Mouse (Mus musculus) forebrain, embryonic 12.5 days (tissue): Measurements from ENCODE around the gene Scand1. TPM values are rescaled to one million over a fixed set of nuclear protein-coding genes. Genes with fewer than 3 reads are reported as not detected.

ENCODE experiments used
- ATAC-seq: fragments of 200-750 bp; cut with Nextera tagmentation; 2 replicates; pipeline ENCODE4 v1.8.0; 2017; ENCODE audit warnings: moderate TSS enrichment; ENCODE audit not compliant: low FRiP score
- H3K27ac ChIP-seq: fragments of 300-500 bp; sonication (generic); 2 replicates; pipeline ENCODE4 v1.5.1; 2016; ENCODE audit warnings: mild to moderate bottlenecking
- H3K27me3 ChIP-seq: fragments of 300-500 bp; sonication (generic); 2 replicates; pipeline ENCODE4 v1.6.1; 2016; ENCODE audit warnings: mild to moderate bottlenecking
- H3K36me3 ChIP-seq: fragments of 300-500 bp; sonication (generic); replicated peaks from 2 replicates; pipeline ENCODE4 v1.6.1; 2016; ENCODE audit warnings: mild to moderate bottlenecking
- H3K4me1 ChIP-seq: fragments of 300-500 bp; sonication (generic); 2 replicates; pipeline ENCODE4 v1.6.1; 2016
- H3K4me2 ChIP-seq: fragments of 300-500 bp; sonication (generic); 2 replicates; pipeline ENCODE4 v1.6.1; 2016; ENCODE audit warnings: mild to moderate bottlenecking, moderate library complexity
- H3K4me3 ChIP-seq: fragments of 300-500 bp; sonication (generic); replicated peaks from 2 replicates; pipeline ENCODE4 v1.5.1; 2016; ENCODE audit warnings: mild to moderate bottlenecking
- H3K9ac ChIP-seq: fragments of 300-500 bp; sonication (generic); 2 replicates; pipeline ENCODE4 v1.6.1; 2016; ENCODE audit warnings: mild to moderate bottlenecking
- H3K9me3 ChIP-seq: fragments of 300-500 bp; sonication (generic); 2 replicates; pipeline ENCODE4 v1.6.1; 2016
- WGBS: fragments of 180-500 bp; shearing (Covaris S2); methylation state at CpG from one replicate; pipeline ENCODE4 v1.1.7; 2016; 5-methylcytosine and 5-hydroxymethylcytosine counted together
- microRNA-seq: library from miRNA; unstranded; fragments of <30 nt; microRNA quantifications from one replicate; pipeline ENCODE4, GENCODE M21; 2017
- polyA plus RNA-seq: library from polyadenylated mRNA; unstranded; fragments of >200 nt; fragmentation: Nextera tagmentation; extraction: Ambion mirVana; gene quantifications from 2 replicates; pipeline ENCODE4 v1.2.1, GENCODE M21; 2016

Gene Scand1
- polyA plus RNA-seq, 1 experiment from 2014 or later, result 104 TPM

- Histone ChIP-seq H3K4me3 (no peak overlapping the region), H3K4me1 (no peaks in the 10 kb centered on the region), H3K36me3 (peaks cover 21% of the 10 kb centered on the region), H3K4me2 (no peak overlapping the region), H3K9me3 (no peaks in the 10 kb centered on the region), H3K27ac (no peak overlapping the region), H3K27me3 (no peaks in the 10 kb centered on the region), H3K9ac (no peak overlapping the region)
- WGBS, result 98% methylated on average over 9 of the region's 9 CpGs
- ATAC-seq, result no peak
Measured at GRCm38 (mm10) chr2:156267636-156268035, 44.9 kb downstream of the Scand1 start.

DNA sequence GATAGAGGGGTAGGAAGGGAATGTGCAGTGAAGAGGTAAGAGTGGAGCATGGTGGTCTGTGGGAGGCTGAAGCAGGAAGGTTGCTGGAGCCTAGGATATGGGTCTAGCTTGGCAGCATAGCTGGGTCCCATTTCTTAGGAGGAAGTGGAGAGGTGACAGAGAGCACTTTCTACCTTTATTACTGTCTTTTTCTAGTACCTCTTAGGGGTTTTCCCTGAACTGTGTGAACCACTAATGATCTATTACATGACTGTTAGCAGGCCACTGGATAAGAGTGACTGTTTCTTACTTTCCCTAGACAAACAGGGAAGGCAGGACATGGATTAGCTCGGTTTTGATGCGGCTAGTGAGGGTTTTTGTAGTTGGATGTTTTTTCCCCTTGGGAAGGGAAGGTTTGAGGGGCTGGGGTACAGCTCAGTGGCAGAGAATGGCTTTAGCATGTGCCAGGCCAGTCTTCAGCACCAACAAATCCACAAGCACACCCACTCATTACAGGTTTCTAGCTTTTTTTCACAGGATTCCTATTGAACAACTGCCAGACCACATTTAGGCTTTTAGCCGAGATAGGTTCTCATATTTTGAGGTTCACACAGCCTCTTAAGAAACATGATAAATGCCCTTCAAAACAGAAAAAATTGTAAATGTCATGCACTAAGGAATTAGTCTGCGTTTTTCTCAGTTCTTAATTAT is 49.2 kb downstream of the Scand1 start:
- no peak for ATAC-seq
- Histone ChIP-seq H3K4me1 (no peaks in the 10 kb centered on the region), H3K4me2 (no peak overlapping the region), H3K9me3 (no peaks in the 10 kb centered on the region), H3K27ac (no peak overlapping the region), H3K9ac (no peak overlapping the region), H3K36me3 (peaks cover 42% of the 10 kb centered on the region), H3K27me3 (no peaks in the 10 kb centered on the region), H3K4me3 (no peak overlapping the region)
- 90% methylated on average over 4 of the region's 4 CpGs for WGBS

Small RNA genes within 50 kb of the gene (microRNA-seq; reads per million reads assigned to microRNA genes)
- gene Gm22759, result not detected

Other genes with a start within 250 kb of the Scand1 start
- gene Spag4, start 247.5 kb downstream of the Scand1 start, polyA plus RNA-seq, result 5.3 and 7.7 TPM in 2 replicates
- 56.4 and 56.6 TPM in 2 replicates for gene Cpne1, start 200.7 kb downstream of the Scand1 start, polyA plus RNA-seq
- gene Rbm12, start 200.7 kb downstream of the Scand1 start, polyA plus RNA-seq, result 53.0 and 58.0 TPM in 2 replicates
- 20.4 and 31.9 TPM in 2 replicates for gene Gm28036, start 185.6 kb downstream of the Scand1 start, polyA plus RNA-seq
- 388 and 397 TPM in 2 replicates for gene Romo1, start 168.7 kb downstream of the Scand1 start, polyA plus RNA-seq
- gene Nfs1, start 168.5 kb downstream of the Scand1 start, polyA plus RNA-seq, result 30.8 and 31.5 TPM in 2 replicates
- 708 and 716 TPM in 2 replicates for gene Rbm39, start 132.5 kb downstream of the Scand1 start, polyA plus RNA-seq
- 105 and 111 TPM in 2 replicates for gene Phf20, start 116.2 kb downstream of the Scand1 start, polyA plus RNA-seq
- gene Cnbd2, start 405 bp downstream of the Scand1 start, polyA plus RNA-seq, result 5.0 and 5.2 TPM in 2 replicates
- gene Epb41l1, start 108.2 kb upstream of the Scand1 start, polyA plus RNA-seq, result 4.1 and 4.4 TPM in 2 replicates
- gene Aar2, start 234.9 kb upstream of the Scand1 start, polyA plus RNA-seq, result 44.1 and 44.7 TPM in 2 replicates